Mouse (Mus musculus): ENCODE measurements around the gene Crhr1.
"Not testable (repeated sequence)": the region's sequence is repeated elsewhere in the genome, so short reads cannot be mapped to it uniquely, and the experiment has no call there.

Gene Crhr1

DNA sequence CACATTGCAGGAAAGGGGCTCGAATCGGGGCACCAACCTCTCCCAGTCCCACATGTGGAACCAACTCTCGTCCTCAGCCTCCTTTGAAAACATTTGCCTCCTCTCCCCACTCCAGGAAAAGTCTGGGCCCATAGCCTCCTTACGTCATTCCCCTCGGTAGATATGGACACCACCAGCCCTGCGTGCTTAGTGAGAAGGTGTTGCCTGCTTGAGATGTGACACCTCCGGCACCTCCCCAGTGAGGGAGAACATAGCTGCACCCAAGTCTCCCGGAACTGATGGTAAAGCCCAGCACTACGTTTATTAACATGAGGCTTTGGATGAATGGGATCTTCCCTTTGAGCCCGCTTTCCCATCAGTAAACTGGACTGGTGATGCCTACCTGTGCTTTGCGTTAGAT is 62.7 kb downstream of the Crhr1 start:
- in situ Hi-C loops (cut with MboI) = loop anchor here (25.0 kb wide), 1 partner anchor 433 kb away; the partner anchor contains the start of gene Wnt3

GRCm38 (mm10) chr11:104195791-104196190 is 63.1 kb downstream of the Crhr1 start:
- in situ Hi-C loops (cut with MboI) = loop anchor here (25.0 kb wide), 1 partner anchor 433 kb away; the partner anchor contains the start of gene Wnt3

- in situ Hi-C loops (cut with MboI) = loop anchor here (25.0 kb wide), 1 partner anchor 436 kb away; the partner anchor contains the start of gene Wnt3
Observed at GRCm38 (mm10) chr11:104197861-104198260, 65.2 kb downstream of the Crhr1 start.

DNA sequence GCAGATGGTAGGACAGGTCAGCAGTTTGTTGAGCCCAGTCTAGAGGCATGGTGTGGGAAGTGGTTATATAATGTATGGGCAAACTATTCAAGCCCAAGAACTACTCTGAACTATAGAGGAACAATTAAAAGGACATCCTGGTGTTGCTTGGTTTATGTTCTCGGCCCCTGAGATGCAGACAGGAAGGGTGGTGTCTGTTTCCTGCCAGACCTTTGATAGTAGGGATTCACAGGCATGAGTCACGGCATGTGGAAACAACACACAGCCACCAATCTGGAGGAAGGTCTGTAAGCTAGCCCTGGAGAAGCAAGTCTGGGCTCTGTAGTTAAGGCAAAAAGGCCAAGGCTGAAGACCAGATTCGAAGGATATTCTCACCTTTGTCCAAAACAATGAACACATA is 70.6 kb downstream of the Crhr1 start:
- in situ Hi-C loops (cut with MboI) = no loop called here

DNA sequence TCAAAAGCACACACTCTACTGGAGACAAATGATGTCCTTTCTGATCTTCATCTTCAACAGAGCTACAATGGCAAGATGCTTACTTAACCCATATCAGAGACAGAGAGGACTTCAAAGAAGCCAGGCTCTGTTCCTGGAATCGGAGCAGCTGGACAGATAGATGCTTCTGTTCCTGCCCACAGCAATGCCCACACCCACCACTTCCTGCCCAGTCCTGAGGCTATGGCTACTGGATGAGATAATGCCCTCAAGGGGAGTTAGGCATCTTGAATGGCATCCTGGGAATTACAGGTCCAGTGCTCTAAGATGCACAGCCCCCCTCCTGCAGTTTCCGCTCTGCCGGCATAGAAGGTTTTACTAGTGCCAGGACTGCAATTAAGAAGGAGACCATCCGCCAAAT is 73.9 kb downstream of the Crhr1 start:
- in situ Hi-C loops (cut with MboI) = no loop called here

- in situ Hi-C loops (cut with MboI) = no loop called here
Observed at GRCm38 (mm10) chr11:104209041-104209440, 76.4 kb downstream of the Crhr1 start.

- in situ Hi-C loops (cut with MboI) = no loop called here
Observed at GRCm38 (mm10) chr11:104211251-104211650, 78.6 kb downstream of the Crhr1 start.

DNA sequence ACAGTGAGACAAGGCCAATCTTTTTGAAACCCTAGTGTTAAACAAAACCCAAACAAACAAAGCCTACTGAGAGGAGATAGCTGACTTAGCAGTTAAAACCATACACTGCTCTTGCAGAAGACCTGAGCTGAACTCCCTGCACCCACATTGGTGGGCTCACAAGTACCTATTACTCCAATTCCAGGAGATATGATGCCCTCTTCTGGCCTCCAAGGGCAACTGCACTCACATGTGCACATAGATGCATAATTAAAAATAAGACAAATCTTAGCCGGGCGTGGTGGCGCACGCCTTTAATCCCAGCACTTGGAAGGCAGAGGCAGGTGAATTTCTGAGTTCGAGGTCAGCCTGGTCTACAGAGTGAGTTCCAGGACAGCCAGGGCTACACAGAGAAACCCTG is 81.5 kb downstream of the Crhr1 start:
- in situ Hi-C loops (cut with MboI) = not testable (repeated sequence)

DNA sequence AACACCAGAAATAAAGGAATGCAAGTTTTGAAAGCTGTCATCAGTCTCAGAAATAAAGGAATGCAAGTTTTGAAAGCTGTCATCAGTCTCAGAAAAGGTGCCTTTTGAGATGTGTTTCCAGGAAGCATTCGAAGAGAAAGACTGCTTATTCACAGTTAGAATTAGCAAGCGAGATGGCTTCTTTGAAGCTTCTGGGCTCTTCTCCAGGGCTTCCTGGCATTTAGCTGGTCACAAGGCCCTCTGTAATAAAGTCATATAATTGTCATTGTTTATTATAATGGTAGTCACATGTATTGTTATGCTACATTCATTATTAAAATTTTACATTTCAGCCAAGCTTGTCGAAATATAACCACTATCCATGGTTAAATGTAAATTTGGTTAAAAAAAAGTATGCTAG is 85.4 kb downstream of the Crhr1 start:
- in situ Hi-C loops (cut with MboI) = no loop called here

GRCm38 (mm10) chr11:104220291-104220690 is 87.6 kb downstream of the Crhr1 start:
- in situ Hi-C loops (cut with MboI) = no loop called here

- in situ Hi-C loops (cut with MboI) = no loop called here
Observed at GRCm38 (mm10) chr11:104221751-104222150, 89.1 kb downstream of the Crhr1 start.

GRCm38 (mm10) chr11:104223301-104223700 is 90.6 kb downstream of the Crhr1 start:
- in situ Hi-C loops (cut with MboI) = no loop called here
